Mouse (Mus musculus) C2C12 (cell line): ENCODE results near the gene Ly6g6f. TPM values are rescaled to one million over a fixed set of nuclear protein-coding genes. Genes with fewer than 3 reads are reported as not detected.

ENCODE experiments used
- H3K27me3 ChIP-seq: one replicate; pipeline ENCODE4 v1.6.1; 2011; ENCODE audit not compliant: control insufficient read depth, insufficient read depth, insufficient read length
- H3K36me3 ChIP-seq: one replicate; pipeline ENCODE4 v1.6.1; 2011; ENCODE audit not compliant: control insufficient read depth, insufficient read depth
- H3K4me3 ChIP-seq: one replicate; pipeline ENCODE4 v1.5.1; 2011; ENCODE audit warnings: mild to moderate bottlenecking, control low read depth; ENCODE audit not compliant: poor library complexity, insufficient read depth, severe bottlenecking
- H3K79me2 ChIP-seq: one replicate; pipeline ENCODE4 v1.6.1; 2011; ENCODE audit not compliant: control insufficient read depth, insufficient read depth
- H3K79me3 ChIP-seq: one replicate; pipeline ENCODE4 v1.6.1; 2011; ENCODE audit warnings: low read depth, control low read depth
- H3ac ChIP-seq: one replicate; pipeline ENCODE3; 2011; ENCODE audit warnings: low read depth; ENCODE audit not compliant: control insufficient read depth, insufficient read length
- CEBPB ChIP-seq: IDR thresholded peaks from one replicate; pipeline ENCODE4 v1.6.1; 2011; ENCODE audit warnings: low read depth, mild to moderate bottlenecking, control low read depth, moderate library complexity
- CTCF ChIP-seq: IDR thresholded peaks from one replicate; pipeline ENCODE4 v1.5.1; 2011; ENCODE audit not compliant: control insufficient read depth, insufficient read depth, insufficient read length
- FOSL1 ChIP-seq: IDR thresholded peaks from one replicate; pipeline ENCODE4 v1.8.0; 2011; ENCODE audit warnings: mild to moderate bottlenecking, low read length; ENCODE audit not compliant: poor library complexity, insufficient read depth, severe bottlenecking
- MAX ChIP-seq: IDR thresholded peaks from one replicate; pipeline ENCODE4 v1.6.1; 2011; ENCODE audit warnings: mild to moderate bottlenecking, control low read depth
- MYOD1 ChIP-seq: IDR thresholded peaks from one replicate; pipeline ENCODE4 v1.6.1; 2011; ENCODE audit warnings: low read depth; ENCODE audit not compliant: control insufficient read depth, insufficient read length
- MYOG ChIP-seq: IDR thresholded peaks from one replicate; pipeline ENCODE4 v1.6.1; 2011; ENCODE audit not compliant: control insufficient read depth, insufficient read length; ENCODE audit errors: extremely low read depth
- USF1 ChIP-seq: IDR thresholded peaks from one replicate; pipeline ENCODE4 v1.6.1; 2011; ENCODE audit warnings: low read depth, mild to moderate bottlenecking, control low read depth, moderate library complexity
- polyA plus RNA-seq: library from polyadenylated mRNA; unstranded; fragments of >200 nt; fragmentation: generic; extraction: Trizol; gene quantifications from one replicate; pipeline ENCODE4 v1.2.1, GENCODE M21; 2012; ENCODE audit warnings: missing spikeins

Gene Ly6g6f
- polyA plus RNA-seq, 1 experiment: not detected

GRCm38 (mm10) chr17:35055691-35056495 is 29.5 kb downstream of the Ly6g6f start:
- TF ChIP-seq USF1: no peak
- TF ChIP-seq FOSL1: no peak
- TF ChIP-seq MAX: no peak
- H3K79me2 ChIP-seq: peaks cover 54% of the 10 kb centered on the region
- H3ac ChIP-seq: no peak overlapping the region
- H3K79me3 ChIP-seq: peaks cover 36% of the 10 kb centered on the region
- H3K27me3 ChIP-seq: no peaks in the 10 kb centered on the region
- H3K36me3 ChIP-seq: peaks cover 73% of the 10 kb centered on the region
- H3K4me3 ChIP-seq: no peak overlapping the region

GRCm38 (mm10) chr17:35052271-35052798 is 33.1 kb downstream of the Ly6g6f start:
- peaks cover 52% of the 10 kb centered on the region for H3K36me3 ChIP-seq
- TF ChIP-seq MAX (no peak), FOSL1 (no peak), MYOD1 (no peak), CTCF (no peak), MYOG (no peak), CEBPB (no peak), USF1 (no peak)

GRCm38 (mm10) chr17:35051156-35052086 is 34.0 kb downstream of the Ly6g6f start:
- peaks cover 43% of the 10 kb centered on the region for H3K36me3 ChIP-seq
- no peak for TF ChIP-seq CTCF
- peak; percentile 59 for TF ChIP-seq MYOD1
- peak; percentile 36 for TF ChIP-seq MAX
- H3K79me3 ChIP-seq: peaks cover 41% of the 10 kb centered on the region

More at GRCm38 (mm10) chr17:35052271-35052798, 33.1 kb downstream of the Ly6g6f start:
- H3K79me3 ChIP-seq: peaks cover 41% of the 10 kb centered on the region
- H3ac ChIP-seq: peak overlapping the region; percentile 99
- H3K79me2 ChIP-seq: peaks cover 75% of the 10 kb centered on the region
- H3K4me3 ChIP-seq: peak overlapping the region; percentile 82
- H3K27me3 ChIP-seq: no peaks in the 10 kb centered on the region

GRCm38 (mm10) chr17:35050126-35050750 is 35.2 kb downstream of the Ly6g6f start:
- Histone ChIP-seq H3K79me2 (peaks cover 64% of the 10 kb centered on the region), H3K36me3 (peaks cover 32% of the 10 kb centered on the region), H3ac (peak overlapping the region; percentile 85), H3K79me3 (peaks cover 39% of the 10 kb centered on the region), H3K4me3 (peak overlapping the region; percentile 82), H3K27me3 (no peaks in the 10 kb centered on the region)
- TF ChIP-seq CTCF (no peak), MAX (no peak), USF1 (no peak), MYOD1 (no peak), CEBPB (no peak), FOSL1 (no peak), MYOG (no peak)

More at GRCm38 (mm10) chr17:35051156-35052086, 34.0 kb downstream of the Ly6g6f start:
- H3K27me3 ChIP-seq: no peaks in the 10 kb centered on the region
- H3K79me2 ChIP-seq: peaks cover 75% of the 10 kb centered on the region
- H3ac ChIP-seq: peak overlapping the region; percentile 99
- H3K4me3 ChIP-seq: peak overlapping the region; percentile 82

- Histone ChIP-seq H3ac (peak within 1 kb of the TSS; percentile 85), H3K79me2 (peaks cover 58% of the 10 kb centered on the region), H3K27me3 (no peaks in the 10 kb centered on the region), H3K79me3 (peaks cover 34% of the 10 kb centered on the region), H3K36me3 (peaks cover 26% of the 10 kb centered on the region), H3K4me3 (peak within 1 kb of the TSS; percentile 82)
- no peak for TF ChIP-seq CEBPB
- TF ChIP-seq FOSL1: no peak
- no peak for TF ChIP-seq MYOG
- TF ChIP-seq MAX: no peak
- TF ChIP-seq CTCF: no peak
- no peak for TF ChIP-seq MYOD1
- no peak for TF ChIP-seq USF1
Measured at GRCm38 (mm10) chr17:35049561-35050016, 35.8 kb downstream of the Ly6g6f start, which contains the start of gene Clic1. TSS of gene Clic1 (plus strand) at chr17:35049966.
